ENCODE assay signal across 24 mouse cellular contexts in the genomic region with DNA sequence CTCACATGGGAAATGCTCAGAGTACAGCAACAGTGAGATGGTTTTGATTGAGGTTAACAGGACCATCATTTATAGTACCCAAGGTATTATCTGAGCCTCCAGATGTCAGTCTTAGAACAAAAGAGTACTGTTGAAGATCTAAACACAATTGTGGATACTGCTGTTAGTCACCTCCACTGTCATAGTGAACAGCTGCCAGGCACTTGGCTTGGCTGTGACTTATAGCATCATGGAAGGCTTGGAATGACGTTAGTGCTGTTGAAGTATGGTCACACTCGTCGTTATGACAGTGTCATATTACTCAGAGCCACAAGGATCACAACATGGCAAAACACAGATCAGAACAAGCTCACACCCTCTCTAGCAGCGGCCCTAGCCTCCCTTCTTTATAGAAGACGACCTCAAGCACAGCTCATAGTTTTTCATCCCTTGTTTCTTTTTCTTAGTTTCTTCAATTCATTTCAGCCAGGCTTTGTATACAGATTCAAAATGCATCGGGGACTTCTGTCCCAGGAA.
"Had no signal": no experiment of that assay in that cellular context is flagged by ENCODE, and none has a peak within 500 bp of the region (broad histone marks: within the 10 kb centered on the region; RNA-seq: fewer than 3 reads in every experiment).

No protein-coding gene starts in this region.

- H3K4me1 ChIP-seq: heart, embryonic 13.5 days; heart, embryonic 15.5 days; intestine, embryonic 15.5 days; kidney, embryonic 15.5 days; limb, embryonic 13.5 days; limb, embryonic 15.5 days had no signal

- H3K9me3 ChIP-seq: heart, embryonic 13.5 days; heart, embryonic 15.5 days; intestine, embryonic 15.5 days; kidney, embryonic 15.5 days; limb, embryonic 13.5 days; limb, embryonic 15.5 days had no signal

- H3K27ac ChIP-seq: heart, embryonic 13.5 days; heart, embryonic 15.5 days; hindbrain, embryonic 14.5 days; intestine, embryonic 15.5 days; kidney, embryonic 15.5 days; kidney, postnatal 0 days; limb, embryonic 13.5 days; limb, embryonic 15.5 days had no signal

- DNase-seq: gastrocnemius, postnatal 14 days; gastrocnemius, postnatal 36 days; heart, adult 18-20 months; heart, postnatal 14 days; heart, postnatal 36 days; kidney, adult 2 months; kidney, adult 9 months; kidney, postnatal 14 days; kidney, postnatal 36 days; layer of hippocampus, adult 9-11 months; layer of hippocampus, postnatal 36 days; left cerebral cortex, postnatal 4 days had no signal

- ATAC-seq: hindbrain, embryonic 16.5 days; inflammation-experienced regulatory T-cells, adult 6 months; intestine, embryonic 15.5 days; intestine, postnatal 0 days had no signal

- H3K4me3 ChIP-seq: heart, embryonic 13.5 days; heart, embryonic 15.5 days; intestine, embryonic 15.5 days; kidney, embryonic 15.5 days; limb, embryonic 13.5 days; limb, embryonic 15.5 days had no signal

- H3K4me2 ChIP-seq: heart, embryonic 11.5 days; heart, embryonic 13.5 days; heart, embryonic 15.5 days; hindbrain, embryonic 14.5 days; intestine, embryonic 15.5 days; kidney, embryonic 15.5 days; limb, embryonic 13.5 days; limb, embryonic 15.5 days had no signal

- H3K36me3 ChIP-seq: heart, embryonic 13.5 days; heart, embryonic 15.5 days; intestine, embryonic 15.5 days; kidney, embryonic 15.5 days; limb, embryonic 13.5 days; limb, embryonic 15.5 days had no signal

- H3K27me3 ChIP-seq: heart, embryonic 13.5 days; heart, embryonic 15.5 days; intestine, embryonic 15.5 days; kidney, embryonic 15.5 days; limb, embryonic 15.5 days had no signal

- H3K9ac ChIP-seq: heart, embryonic 13.5 days; heart, embryonic 15.5 days; hindbrain, embryonic 14.5 days; intestine, embryonic 15.5 days; kidney, embryonic 15.5 days; limb, embryonic 13.5 days; limb, embryonic 15.5 days had no signal
